Mouse (Mus musculus) heart, adult 2 months (tissue): ENCODE data around the gene Gm42906. TPM values are rescaled to one million over a fixed set of nuclear protein-coding genes. Genes with fewer than 3 reads are reported as not detected.

Source experiments
- DNase-seq, 2 experiments: peaks; one replicate each; pipeline ENCODE4 v3.0.0; 2021
- H3K27ac ChIP-seq: fragments of 200-600 bp; 2 replicates; pipeline ENCODE4 v1.8.1; 2022
- H3K27me3 ChIP-seq: fragments of 200-500 bp; 2 replicates; pipeline ENCODE4 v1.6.1; 2012; ENCODE audit warnings: mild to moderate bottlenecking, low read length, inconsistent platforms, mixed read lengths; ENCODE audit not compliant: control insufficient read depth, insufficient read depth
- H3K36me3 ChIP-seq: fragments of 200-500 bp; 2 replicates; pipeline ENCODE4 v1.6.1; 2012; ENCODE audit warnings: low read length, inconsistent platforms; ENCODE audit not compliant: control insufficient read depth, insufficient read depth
- H3K4me1 ChIP-seq: fragments of 200-500 bp; 2 replicates; pipeline ENCODE4 v1.6.1; 2011; ENCODE audit warnings: low read length; ENCODE audit not compliant: control insufficient read depth, insufficient read depth
- H3K4me3 ChIP-seq: fragments of 200-600 bp; 2 replicates; pipeline ENCODE4 v1.8.1; 2022
- H3K79me2 ChIP-seq: fragments of 200-500 bp; replicated peaks from 2 replicates; pipeline ENCODE4 v1.6.1; 2012; ENCODE audit warnings: mild to moderate bottlenecking, inconsistent platforms, low read length, moderate library complexity, mixed read lengths; ENCODE audit not compliant: control insufficient read depth, insufficient read depth
- H3K9ac ChIP-seq: fragments of 200-500 bp; 2 replicates; pipeline ENCODE4 v1.6.1; 2012; ENCODE audit warnings: low read depth, mild to moderate bottlenecking, control low read depth, inconsistent platforms, low read length, mixed read lengths
- CTCF ChIP-seq: fragments of 200-600 bp; IDR thresholded peaks from 2 replicates; pipeline ENCODE4 v1.8.1; 2022; ENCODE audit warnings: antibody characterized with exemption, mild to moderate bottlenecking, moderate library complexity
- EP300 ChIP-seq: fragments of 200-500 bp; IDR thresholded peaks from 2 replicates; pipeline ENCODE4 v1.6.1; 2011; ENCODE audit warnings: low read depth, low read length, control low read depth; ENCODE audit not compliant: insufficient read depth
- POLR2A ChIP-seq: fragments of 200-500 bp; IDR thresholded peaks from 2 replicates; pipeline ENCODE4 v1.6.1; 2011; ENCODE audit warnings: mild to moderate bottlenecking, low read depth, low read length, control low read depth; ENCODE audit not compliant: insufficient read depth
- WGBS: fragments of 180-500 bp; shearing (Covaris S2); methylation state at CpG from one replicate; pipeline ENCODE4 v1.1.7; 2018; 5-methylcytosine and 5-hydroxymethylcytosine counted together
- intact Hi-C: fragments of 180-260 bp; cut with DNase I; formaldehyde crosslinking; loops from one replicate; pipeline ENCODE4 v1.15.1; 2025
- polyA plus RNA-seq: library from polyadenylated mRNA; depleted of rRNA; stranded (reverse); fragments of >200 nt; gene quantifications from 2 replicates; pipeline ENCODE4 v1.2.3, GENCODE M21; 2012
- total RNA-seq, 2 experiments: library from RNA; stranded (reverse); gene quantifications; 2 replicates each; pipeline ENCODE4 v1.2.3; 2021

Gene Gm42906
- total and polyA plus RNA-seq, 3 experiments = 2.9 TPM; not detected in 2

DNA sequence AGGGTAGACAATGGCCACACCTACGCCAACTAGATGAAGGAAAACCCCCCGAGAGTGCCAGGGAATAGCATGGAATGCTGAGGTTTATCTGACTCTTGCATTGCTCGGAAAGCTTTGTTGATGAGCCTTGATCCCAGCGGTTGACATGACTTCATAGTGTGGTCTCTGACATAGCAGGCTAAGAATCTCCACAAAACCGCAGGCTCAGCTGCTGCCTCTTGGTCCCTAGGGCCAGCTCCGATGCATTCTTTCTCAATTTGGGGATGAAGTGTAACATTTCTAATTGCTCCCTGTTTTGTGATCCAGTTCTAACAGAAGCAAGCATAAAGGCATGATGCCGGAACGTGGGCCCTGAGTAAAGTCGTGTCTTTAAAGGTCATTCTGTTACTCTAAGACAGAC lies 315.2 kb downstream of the Gm42906 start:
- peaks cover 27% of the 10 kb centered on the region for H3K4me1 ChIP-seq
- H3K9ac ChIP-seq = no peak overlapping the region
- 76% methylated on average over 9 of the region's 9 CpGs for WGBS
- peaks cover 6% of the 10 kb centered on the region for H3K79me2 ChIP-seq
- TF ChIP-seq POLR2A (no peak), EP300 (no peak), CTCF (no peak)
- DNase-seq = peak in 1 of 2 experiments; percentile 50
- H3K4me3 ChIP-seq = no peak overlapping the region
- H3K27ac ChIP-seq = no peak overlapping the region
- no peaks in the 10 kb centered on the region for H3K27me3 ChIP-seq
- H3K36me3 ChIP-seq = peaks cover 9% of the 10 kb centered on the region
- intact Hi-C loops = loop anchor here (5.0 kb wide), 1 partner anchor 90 kb away; no protein-coding TSS in a partner anchor

DNA sequence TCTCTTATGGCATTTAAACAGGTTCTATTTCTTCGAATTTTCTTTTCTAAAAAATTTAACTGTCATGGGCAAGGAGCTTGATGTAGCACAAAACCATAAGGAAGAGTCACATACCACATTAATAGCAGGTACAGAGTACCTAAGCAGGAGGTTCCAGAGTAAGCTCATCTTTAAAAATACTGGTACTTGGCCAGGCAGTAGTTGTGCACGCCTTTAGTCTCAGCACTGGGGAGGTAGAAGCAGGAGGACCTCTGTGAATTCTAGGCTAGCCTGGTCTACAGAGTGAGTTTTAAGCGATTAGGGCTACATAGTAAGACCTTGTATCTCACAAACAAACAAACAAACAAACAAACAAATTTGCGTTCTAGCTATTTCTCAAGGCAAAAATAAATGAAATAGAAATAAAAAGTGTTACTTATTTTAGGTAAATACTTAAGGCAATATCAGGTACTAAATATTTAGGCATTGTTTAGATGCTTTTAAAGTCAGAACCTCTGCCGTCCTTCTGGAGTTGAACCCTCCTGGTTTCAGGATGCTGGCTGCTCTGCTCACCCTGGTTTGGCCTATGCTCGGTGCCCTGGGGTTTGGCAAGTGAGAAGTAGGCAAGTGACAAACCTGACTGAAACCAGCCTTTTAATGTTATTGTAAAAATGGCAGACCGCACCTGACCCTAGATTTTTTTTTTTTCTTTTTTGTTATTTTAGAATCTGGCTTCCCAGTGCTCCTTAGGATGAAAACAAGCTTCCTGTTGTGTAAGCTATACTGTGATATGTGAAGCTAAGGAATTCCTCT lies 316.7 kb downstream of the Gm42906 start:
- TF ChIP-seq CTCF (no peak), EP300 (no peak), POLR2A (no peak)
- DNase-seq = no peak
- 81% methylated on average over 7 of the region's 7 CpGs for WGBS
- Histone ChIP-seq H3K4me1 (peaks cover 18% of the 10 kb centered on the region), H3K9ac (no peak overlapping the region), H3K27ac (peak overlapping the region; percentile 37), H3K36me3 (peaks cover 9% of the 10 kb centered on the region), H3K79me2 (peaks cover 4% of the 10 kb centered on the region; the same call in 1 of the 2 replicates), H3K4me3 (no peak overlapping the region), H3K27me3 (no peaks in the 10 kb centered on the region)
- intact Hi-C loops = loop anchor here (5.0 kb wide), 1 partner anchor 89 kb away; no protein-coding TSS in a partner anchor

DNA sequence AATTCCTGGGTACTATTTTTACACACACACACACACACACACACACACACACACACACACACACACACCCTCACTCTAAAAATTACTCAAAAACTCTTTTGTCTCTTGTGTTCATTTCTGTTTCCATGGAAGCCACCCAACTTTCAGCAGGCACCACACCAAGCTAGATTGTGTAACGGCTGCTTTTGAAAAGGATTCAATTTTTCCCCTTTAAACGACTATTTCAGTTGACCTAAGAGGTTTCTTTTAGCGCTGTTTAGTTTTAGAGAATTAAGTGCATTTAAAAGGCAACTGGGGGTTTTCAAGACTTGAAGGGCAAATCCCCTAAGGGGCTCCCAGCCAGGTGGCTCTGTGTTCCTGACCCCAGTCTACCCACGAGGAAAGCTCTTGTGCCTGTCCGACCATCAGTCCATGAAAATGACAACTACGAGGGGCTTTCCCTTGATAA lies 317.5 kb downstream of the Gm42906 start:
- 44% methylated on average over 6 of the region's 6 CpGs for WGBS
- Histone ChIP-seq H3K79me2 (peaks cover 4% of the 10 kb centered on the region; the same call in 1 of the 2 replicates), H3K36me3 (peaks cover 9% of the 10 kb centered on the region), H3K27me3 (no peaks in the 10 kb centered on the region), H3K9ac (no peak overlapping the region), H3K27ac (peak overlapping the region; percentile 37), H3K4me3 (no peak overlapping the region), H3K4me1 (peaks cover 17% of the 10 kb centered on the region)
- peak; percentile 61 to 69 for DNase-seq
- no peak for TF ChIP-seq CTCF
- TF ChIP-seq POLR2A = no peak
- no peak for TF ChIP-seq EP300
- intact Hi-C loops = loop anchor here (5.0 kb wide), 1 partner anchor 88 kb away; no protein-coding TSS in a partner anchor

DNA sequence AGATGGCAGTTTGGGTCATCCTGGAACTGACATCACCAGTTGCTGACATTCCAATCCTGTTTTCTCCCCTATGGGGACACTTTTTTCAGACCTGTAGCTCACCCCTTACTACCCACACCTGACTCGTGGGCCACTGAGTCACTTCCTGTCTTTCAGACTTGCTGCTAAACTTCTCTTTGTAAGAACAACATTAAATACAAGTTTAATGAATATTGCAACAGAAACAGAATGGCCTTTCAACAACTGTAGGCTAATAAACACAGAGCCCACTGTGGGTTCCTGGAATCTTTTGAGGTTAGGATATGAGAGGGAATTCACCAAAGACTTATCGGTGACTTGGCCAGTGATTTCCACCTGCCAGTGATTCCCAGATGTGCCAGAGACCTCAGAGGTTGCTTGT lies 318.1 kb downstream of the Gm42906 start:
- intact Hi-C loops = loop anchor here (5.0 kb wide), 1 partner anchor 88 kb away; no protein-coding TSS in a partner anchor
- no peak for DNase-seq
- WGBS = 42% methylated on average over 2 of the region's 2 CpGs
- Histone ChIP-seq H3K9ac (no peak overlapping the region), H3K79me2 (peaks cover 4% of the 10 kb centered on the region; the same call in 1 of the 2 replicates), H3K27me3 (no peaks in the 10 kb centered on the region), H3K4me1 (peaks cover 17% of the 10 kb centered on the region), H3K36me3 (peaks cover 9% of the 10 kb centered on the region), H3K4me3 (no peak overlapping the region), H3K27ac (peak overlapping the region; percentile 38)
- TF ChIP-seq EP300 (no peak), POLR2A (no peak), CTCF (no peak)

DNA sequence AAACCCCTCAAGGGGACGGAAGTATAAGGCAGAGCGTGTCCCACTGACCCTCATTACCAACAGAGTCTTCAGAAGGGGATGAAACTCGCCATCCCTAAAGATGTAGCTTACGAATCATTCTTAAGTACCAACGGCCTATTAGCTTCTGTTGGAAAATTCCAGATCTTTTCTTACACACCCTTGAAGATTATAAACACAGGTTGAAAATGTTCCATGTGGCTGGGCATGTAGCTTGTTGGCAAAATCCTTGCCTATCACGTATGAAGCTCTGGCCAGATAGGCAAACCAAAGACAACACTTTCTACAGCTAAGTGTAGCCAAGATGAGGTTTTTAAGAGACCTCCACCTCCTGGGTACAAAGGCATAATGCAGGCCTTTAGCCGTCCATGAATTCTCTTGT lies 319.0 kb downstream of the Gm42906 start:
- intact Hi-C loops = no loop called here
- peaks cover 4% of the 10 kb centered on the region; the same call in 1 of the 2 replicates for H3K79me2 ChIP-seq
- WGBS = 51% methylated on average over 7 of the region's 7 CpGs
- peaks cover 12% of the 10 kb centered on the region for H3K36me3 ChIP-seq
- H3K4me3 ChIP-seq = peak overlapping the region; percentile 19; the same call in 1 of the 2 replicates
- H3K27ac ChIP-seq = peak overlapping the region; percentile 38
- TF ChIP-seq POLR2A (no peak), CTCF (no peak), EP300 (no peak)
- no peak for DNase-seq
- H3K4me1 ChIP-seq = peaks cover 17% of the 10 kb centered on the region
- no peak overlapping the region; the same call in 1 of the 2 replicates for H3K9ac ChIP-seq
- no peaks in the 10 kb centered on the region for H3K27me3 ChIP-seq
